Mouse (Mus musculus) embryo, embryonic 10.5 days (tissue): ENCODE results near the gene Ror2.

ENCODE experiments used
- DNase-seq: peaks from one replicate; pipeline ENCODE4 v3.0.0-alpha.2; 2015; ENCODE audit warnings: low spot score

The Ror2 gene

DNA sequence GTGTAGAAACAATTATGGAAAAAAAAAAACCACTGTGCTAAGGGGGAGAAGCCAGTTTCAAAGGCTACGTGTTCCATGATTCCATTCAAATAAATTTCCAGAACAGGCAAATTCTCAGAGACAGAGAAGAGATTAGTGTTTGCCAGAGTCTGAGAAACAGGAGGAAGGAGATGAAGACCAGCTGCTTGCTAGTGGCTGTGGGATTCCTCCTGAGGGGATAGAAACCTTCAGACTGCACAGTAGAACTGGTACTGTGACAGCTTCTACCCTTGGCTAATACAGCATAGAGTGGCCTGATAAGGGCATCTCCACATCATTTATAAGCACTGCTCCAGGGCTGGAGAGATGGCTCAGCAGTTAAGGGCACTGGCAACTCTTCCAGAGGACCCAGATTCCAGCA lies 11.2 kb downstream of the Ror2 start:
- no peak for DNase-seq

DNA sequence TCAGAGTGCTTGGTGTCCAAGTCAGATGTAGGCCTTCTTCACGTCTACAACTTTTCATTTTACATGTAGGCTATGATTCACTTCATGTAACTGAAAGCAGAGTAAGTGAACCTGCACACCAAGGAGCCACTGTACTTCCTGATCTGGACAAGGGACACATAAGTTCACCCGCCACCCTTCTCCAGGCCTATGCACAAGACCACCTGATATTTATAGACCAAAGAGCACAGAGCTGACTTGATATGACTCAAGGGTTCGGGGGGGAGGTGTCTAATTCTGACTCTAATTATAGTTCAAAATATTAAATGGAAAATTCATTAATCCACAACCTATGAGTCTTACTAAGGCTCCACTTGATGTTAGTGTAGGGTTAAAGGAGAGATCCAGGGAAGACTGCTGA lies 14.3 kb downstream of the Ror2 start:
- DNase-seq = no peak

DNA sequence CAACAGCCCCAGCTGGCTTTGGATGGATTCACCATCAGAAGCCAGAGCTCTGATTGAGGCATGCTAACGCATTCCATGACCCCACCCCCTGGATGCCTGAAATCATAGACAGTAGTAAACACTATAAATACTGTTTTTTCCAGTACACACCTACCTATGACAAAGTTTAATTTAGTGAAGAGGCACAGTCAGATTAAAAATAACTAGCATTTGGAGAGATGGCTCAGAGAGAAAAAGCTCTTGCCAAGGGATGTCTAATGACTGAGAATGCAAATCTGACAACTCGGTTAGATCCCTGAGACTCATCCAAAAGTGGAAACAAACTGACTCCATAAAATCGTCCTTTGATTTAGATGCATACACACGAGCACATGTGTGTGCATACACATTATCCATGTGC lies 15.4 kb downstream of the Ror2 start:
- DNase-seq = no peak

DNA sequence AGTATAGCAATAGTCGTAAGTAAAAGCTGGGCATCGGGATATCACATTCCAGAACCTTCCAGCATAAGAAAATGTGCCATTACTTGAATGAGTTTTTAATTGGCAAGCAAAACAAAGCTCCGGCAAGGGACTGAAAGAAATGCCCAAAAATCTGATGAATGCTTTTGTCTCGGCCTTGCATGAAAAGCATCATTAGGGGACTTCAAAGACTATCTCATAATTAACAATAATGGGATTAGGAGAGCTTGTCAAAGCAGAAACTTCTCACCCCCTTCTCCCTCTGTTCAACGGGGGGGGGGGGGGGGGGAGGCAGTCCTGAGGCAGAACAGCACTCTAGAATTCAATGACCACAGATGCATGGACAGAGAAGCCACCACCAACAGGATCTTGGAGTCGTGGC lies 17.4 kb downstream of the Ror2 start:
- no peak for DNase-seq

DNA sequence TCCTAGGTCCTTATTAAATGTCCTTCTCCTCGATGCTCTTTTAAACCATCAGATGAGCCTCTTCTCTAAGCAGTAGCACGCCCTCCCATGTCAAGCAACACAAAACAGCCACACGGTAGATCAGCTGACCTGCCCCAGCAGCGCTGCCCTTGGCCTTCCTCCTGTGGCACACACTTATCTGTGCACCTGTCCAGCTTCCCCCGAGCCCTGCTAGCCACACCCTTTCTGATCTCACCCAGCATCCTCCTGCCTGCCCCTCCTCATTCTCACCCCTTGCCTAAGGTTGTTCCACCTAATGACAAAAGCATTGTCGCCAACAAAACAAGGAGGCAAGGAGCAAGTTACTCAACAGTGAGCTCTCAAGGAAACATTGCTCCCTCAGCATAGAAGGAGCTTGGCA lies 18.1 kb downstream of the Ror2 start:
- DNase-seq = no peak

DNA sequence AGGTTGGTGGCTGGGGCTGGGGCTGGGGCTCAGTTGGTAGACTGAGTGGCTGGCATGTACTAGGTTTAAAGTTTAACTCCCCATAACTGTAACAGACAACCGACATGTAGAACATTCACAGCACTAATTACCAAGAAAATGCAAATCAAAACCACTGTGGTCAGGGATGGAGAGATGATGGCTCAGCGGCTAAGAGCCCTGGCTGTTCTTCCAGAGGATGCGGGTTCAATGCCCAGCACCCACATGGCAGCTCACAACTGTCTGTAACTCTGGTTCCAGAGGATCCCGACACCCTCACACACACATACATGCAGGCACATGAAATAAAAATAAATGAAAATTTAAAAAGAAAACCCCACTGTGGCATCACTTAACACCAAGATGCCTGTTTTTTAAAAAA lies 18.8 kb downstream of the Ror2 start:
- no peak for DNase-seq

DNA sequence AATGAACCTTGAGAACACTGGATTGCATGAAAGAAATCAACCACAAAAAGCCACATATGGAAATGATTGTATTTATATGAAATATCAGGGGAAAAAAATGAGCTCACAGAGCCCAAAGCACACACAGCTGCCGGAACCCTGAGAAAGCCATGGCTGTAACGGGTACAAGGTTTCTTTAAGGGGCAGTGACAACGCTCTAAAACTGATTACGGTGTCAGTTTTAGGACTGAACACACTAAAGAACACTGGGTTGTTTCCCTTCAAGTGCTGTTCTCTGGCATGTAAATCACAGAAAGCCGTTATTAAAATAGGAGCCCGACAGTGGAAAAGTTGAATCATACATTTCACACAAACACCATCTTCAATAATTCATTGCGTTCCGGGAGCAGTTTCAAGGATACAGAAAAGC lies 19.4 kb downstream of the Ror2 start:
- DNase-seq = no peak

DNA sequence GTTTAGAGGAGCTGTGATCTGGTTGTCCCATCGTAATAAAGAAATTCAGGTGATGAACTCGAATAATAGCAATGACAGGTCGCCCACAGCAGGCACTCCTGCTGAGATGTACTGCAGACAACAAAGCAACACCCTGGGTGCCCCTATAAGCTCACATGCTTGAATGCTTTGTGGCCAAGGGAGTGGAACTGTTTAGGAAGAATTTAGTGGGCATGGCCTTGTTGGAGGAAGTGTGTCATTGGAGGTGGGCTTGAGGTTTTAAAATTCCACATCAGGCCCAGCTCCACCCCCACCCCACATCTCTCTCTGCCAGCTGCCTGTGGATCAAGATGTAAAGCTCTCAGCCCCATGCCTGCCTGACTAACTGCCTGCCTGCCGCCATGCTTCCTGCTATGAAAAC lies 21.0 kb downstream of the Ror2 start:
- DNase-seq = no peak

DNA sequence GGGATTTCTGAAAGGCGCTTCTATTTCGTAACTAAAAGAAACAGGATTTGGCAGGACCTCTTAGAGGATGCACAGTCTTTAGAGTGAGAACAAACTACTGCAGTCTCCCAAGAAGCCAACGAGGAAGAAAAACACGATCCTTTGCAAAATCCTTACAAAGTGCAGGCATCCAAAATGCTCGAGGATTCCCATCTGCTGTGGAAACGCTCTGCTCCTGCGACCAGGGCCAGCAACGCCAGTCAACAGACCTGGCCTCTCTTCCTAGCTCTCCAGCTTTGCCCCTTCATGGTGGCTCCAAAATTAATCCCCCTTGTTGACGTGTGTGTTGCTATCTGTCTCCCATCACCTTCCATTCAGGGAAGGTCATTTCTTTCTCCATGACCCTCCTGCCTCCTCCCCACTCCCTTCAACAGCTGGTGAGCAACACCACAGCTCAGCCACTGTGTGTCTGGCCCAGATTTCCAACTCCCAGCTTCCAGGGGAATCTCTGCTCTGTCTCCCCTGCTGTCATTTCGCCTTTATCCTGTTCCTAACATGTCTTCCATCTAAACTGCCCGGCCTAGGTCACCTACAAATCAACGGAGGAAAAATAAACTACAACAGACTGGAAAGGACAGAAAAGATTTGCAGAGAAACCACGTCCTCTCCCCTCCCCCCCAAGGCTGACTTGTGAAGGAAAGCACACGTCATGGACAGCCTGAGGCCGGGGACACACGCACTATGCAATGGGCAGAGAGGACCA lies 23.2 kb downstream of the Ror2 start:
- no peak for DNase-seq

DNA sequence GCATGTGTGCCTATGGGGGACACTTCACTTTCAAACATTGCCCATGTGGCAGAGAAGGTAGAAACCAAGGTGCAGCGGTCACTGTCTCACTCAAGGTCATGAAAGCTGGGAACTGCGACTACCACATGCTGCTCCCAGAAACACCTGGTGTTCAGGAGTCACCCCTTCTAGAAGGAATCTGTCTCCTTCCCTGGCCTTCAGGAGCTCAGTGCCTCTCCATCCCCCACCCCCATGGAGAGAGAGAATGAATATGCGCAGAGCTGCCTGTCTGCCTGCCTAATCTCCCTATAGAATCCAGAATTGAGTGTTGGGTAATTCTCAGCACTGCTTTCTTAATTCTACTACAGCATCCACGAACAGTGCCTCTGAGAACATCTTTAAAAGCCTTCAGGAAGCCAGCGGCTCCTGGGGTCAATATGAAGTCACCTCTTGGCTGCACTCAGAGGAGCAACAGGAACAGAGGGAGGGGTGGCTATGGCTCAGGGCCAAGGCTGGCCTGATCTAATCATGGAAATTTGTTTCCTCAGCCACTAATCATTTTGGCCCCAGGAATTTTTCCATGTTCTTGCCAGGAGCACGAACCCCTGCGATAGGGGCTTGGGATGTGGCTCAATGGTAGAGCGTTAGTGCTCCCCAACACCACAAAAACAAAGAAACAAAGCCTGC lies 24.7 kb downstream of the Ror2 start:
- DNase-seq = no peak

DNA sequence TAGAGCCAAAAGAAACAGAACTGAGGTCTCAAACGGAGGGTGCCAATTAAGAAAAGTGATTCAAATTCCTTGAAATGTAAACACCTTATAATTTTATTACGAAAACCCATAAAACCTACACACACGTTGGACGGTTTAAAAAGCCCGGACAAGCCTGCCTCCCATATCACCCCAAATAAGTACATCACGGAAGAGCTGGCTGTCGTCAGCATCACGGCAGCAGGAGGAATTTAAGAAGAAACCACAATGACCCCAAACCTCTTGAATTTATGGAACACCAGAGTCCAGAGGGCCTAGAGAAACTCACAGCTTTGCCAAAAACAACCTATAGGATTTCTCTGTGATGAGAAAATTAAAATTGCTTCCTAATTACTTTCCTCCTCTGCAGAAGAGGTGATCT lies 27.0 kb downstream of the Ror2 start:
- no peak for DNase-seq

DNA sequence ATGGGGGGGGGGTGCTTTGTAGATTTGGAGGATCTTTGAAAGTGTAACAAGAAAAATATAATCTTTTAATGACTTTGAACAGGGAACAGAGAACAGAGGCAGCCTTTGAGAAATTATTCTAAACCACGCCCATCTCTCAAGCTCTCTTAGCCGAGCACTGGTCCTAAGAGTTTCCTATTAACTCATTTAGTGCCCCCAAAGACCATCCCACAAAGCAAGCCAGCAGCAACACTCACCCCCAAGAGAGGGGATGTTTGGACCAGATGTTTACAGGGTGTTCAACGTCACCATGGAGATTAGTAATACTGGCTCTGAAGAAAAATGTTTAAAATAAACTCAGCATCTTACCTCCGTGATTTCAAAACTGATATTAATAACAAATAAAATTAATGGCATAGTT lies 27.4 kb downstream of the Ror2 start:
- DNase-seq = no peak

DNA sequence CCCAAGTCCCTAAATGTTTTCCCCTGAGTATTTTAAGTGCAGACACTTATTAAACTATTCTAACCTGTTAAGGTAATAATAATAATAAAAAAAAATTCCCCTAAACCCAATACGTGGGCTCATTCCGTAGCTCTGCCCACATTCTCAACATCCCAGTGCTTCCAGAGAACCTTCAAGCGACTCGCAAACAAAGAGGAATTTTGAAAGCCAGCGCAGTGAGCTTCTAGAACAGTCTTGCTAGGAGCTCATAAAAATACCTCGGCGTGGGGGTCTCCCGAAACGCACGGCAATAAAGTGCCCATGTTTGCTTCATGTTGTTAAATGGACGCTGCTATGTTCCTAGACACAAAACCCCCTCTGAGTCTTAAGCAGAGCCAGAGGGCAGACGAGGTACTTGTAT lies 32.7 kb downstream of the Ror2 start:
- DNase-seq = no peak

DNA sequence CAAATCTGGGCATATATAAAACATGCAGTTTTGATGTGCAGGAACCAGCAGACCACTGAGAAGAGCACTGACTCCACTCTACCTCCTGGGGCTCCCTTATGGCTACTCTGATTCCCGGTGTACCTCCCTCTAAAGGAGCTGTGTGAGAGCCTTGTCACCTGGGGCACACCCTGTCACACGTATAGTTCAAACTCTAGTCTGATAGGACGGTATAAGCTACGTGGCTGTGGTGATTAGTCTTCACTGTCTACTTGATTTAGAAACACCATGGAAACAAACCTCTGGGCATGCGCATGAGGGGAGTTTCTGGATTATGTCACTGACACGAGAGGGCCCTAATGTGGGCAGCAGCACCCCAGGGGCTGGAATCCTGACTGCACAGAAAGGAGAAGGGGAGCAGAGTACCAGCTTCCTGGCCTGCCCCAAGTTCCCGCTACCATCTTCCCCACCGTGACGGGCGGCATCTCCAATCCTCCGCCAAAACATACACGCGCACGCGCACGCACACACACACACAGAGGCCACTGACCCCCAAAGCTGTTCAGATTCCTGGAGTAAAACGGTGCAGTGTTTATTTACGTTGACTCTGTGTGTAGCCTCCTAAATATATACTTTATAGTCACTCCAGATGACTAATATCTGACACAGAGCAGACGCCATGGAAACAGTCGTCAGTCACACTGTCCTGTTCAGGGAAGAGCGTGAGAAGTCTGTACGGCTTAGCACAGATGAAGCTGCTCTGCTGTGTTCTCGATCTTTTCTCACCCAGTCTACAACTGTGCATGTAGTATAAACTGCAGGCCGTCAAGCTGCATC lies 37.1 kb downstream of the Ror2 start:
- DNase-seq = peak; percentile 39

DNA sequence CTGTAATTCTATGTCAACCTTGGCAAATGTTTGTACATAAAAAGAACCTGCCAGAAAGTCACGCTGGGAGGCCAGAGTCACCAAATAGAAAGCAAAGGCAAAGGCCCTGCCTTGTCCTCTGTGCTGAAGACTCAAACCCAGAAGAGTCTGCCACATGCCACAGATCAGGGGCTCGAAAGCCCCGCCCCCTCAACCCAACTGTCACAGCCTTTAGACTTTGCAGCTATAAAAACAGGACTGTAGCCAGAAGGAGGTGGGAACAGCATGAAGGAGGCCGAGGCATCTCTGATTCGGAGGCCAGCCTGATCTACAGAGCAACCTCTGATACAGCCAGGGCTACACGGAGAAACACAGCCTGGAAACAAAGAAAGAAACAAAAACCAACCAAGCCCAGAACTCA lies 37.8 kb downstream of the Ror2 start:
- DNase-seq = peak; percentile 51

DNA sequence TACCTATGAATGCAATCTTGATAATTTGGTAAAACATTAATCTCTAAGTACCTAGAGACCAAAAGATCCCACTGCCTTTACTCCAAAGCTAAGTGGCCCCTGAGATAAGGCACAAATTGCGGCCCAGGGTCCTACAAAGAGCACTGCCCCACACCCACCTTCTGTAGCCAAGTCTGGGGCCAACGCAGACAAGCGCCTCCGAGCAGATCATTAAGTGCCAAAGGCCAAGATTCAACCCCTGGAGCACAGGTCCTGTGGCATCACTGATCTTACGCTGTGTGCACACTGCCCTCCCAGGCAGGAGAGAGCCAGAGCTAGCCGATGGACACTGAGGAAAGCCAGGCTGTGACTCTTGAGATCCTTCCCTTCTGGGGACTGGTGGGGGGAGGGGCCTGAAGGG lies 38.7 kb downstream of the Ror2 start:
- DNase-seq = no peak

DNA sequence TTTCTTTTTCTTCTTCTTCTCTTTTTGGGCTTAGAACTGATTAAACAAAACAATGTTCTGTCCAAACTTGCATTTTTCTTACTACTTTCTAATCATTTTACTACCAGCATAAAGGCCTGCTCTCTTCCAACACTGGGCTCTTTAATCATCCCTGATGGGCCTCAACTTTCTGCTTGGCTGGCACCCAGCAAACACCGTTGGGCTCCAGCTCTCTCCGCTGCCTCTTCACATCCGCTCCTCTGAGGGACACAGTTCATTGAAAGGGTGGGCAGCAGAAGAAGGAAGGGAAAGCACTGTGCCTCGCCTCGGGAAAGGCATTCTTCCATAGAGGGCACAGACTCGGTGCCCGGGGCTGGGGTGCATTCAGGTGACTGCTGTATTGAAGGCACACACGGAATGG lies 41.8 kb downstream of the Ror2 start:
- no peak for DNase-seq

DNA sequence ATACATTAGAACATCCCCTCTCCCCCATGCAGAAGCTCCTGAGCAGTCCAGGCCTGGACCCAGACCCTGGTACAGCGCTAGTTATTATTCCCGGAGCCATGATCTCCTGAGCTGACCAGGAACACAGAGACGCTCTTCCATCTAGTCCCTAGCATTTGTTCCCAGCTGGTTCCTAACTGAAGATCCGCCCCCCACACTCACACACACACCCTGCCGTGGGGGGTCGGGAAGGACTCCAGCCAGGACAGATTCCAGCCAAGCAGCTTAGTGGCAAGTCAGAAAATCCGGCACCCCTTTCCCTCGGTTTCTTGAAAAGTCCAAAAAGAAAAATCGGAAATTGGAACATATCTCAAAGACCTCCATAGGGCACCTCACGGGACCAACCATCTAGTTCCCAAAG lies 48.5 kb downstream of the Ror2 start:
- no peak for DNase-seq

DNA sequence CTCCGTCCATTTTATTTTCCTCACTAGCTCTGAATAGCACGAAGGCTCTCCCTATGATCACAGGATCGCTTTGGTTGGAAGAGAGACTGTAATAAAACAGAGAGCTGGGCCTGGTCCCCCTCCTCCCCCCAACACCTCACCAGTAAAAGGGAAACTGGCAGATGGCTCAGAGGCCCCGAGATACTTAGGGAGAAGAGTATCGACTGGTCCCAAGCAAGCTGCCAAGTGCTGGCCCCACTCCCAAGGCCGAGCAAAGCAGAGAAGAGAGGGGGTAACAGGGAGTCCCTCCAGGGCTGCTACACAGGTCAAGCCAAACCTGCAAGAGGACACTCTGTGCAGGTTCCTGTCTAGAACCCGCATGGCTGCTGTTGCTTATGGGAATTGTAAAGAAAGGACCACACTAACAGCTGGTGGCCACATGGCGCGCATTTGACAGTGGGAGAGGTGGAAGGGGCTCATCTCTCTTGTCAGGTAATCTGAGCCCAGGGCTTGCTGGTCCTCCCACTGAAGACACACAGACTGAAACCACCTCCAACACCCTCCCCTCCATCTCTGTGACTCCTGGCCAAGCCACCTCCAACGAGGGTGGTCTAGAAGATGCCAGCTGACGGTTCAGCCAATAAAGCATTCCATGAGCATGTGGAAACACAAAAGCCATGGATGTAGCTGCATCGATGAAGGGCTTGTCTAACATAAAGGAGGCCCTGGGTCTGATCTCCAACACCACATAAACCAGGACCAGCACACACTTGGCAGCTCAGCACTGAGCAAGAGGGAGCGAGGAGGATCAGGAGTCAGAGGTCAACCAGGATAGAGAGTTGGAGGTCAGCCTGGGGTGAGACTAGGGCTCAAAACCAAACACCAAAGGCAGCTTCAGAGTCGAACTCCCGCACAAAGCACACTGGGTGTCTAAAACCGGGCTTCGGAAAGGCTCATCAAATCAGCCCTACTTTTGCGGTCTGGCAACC lies 49.2 kb downstream of the Ror2 start:
- DNase-seq = peak; percentile 73

DNA sequence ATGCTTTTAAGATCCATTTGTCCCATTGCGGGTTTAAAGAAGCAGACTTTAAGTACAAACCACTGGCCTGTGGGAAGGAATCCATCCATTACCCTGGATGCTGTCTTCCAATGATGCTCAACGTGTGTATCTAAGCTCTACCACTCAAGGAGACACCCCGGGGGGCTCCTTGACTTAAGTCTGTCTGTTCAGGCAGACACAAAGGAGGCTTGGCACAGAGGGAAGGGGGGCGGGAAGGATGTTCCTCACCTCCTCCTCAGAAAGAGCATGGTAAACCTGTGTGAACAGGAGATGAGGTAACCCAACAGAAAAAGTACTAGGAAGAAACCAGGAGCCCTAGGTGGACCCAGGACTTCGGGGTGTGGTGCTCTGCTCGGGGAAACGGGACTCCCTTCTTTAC lies 50.0 kb downstream of the Ror2 start:
- DNase-seq = peak; percentile 28

DNA sequence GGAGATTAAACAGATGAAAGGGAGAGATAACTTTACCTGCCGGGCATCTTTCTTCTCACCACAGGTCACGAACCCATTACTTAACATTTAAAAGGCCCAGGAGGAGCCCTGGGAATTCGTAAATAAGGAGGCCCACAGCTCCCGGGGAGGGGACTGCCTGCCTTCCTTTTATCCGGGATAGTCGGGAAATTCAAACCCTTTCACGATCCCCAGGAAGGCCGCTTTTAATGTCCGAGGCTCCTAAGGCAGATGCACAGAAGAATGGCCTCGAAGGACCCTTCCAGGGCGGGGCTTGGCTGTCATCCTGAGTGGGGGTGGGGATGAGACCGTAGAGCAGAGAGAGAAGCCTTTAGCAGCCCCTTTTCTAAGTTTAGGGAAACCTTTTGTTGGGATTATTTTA lies 51.1 kb downstream of the Ror2 start:
- peak; percentile 70 for DNase-seq
